Mouse (Mus musculus): Measurements from ENCODE around the gene Rap1a. TPM values are rescaled to one million over a fixed set of nuclear protein-coding genes. Genes with fewer than 3 reads are reported as not detected.
"Not testable (repeated sequence)": the region's sequence is repeated elsewhere in the genome, so short reads cannot be mapped to it uniquely, and the experiment has no call there.

Gene Rap1a
- polyA plus RNA-seq, 1 experiment from 2014 or later: 74.1 TPM

- not testable (repeated sequence) for H3K36me3 ChIP-seq (ENCODE audit: control insufficient read depth, insufficient read depth, low read length); H3K27me3 ChIP-seq (ENCODE audit: control insufficient read depth, insufficient read depth, low read depth, low read length); ATAC-seq; H3K9ac ChIP-seq (ENCODE audit: low read depth, low read length); H3K9me3 ChIP-seq (replicated peaks; ENCODE audit: control insufficient read depth, low read length, poor library complexity, severe bottlenecking); H3K4me3 ChIP-seq (ENCODE audit: low read depth, low read length); H3K4me2 ChIP-seq (ENCODE audit: low read length); H3K27ac ChIP-seq (ENCODE audit: low read length)
- peaks cover 20% of the 10 kb centered on the region for H3K4me1 ChIP-seq (ENCODE audit: control insufficient read depth, insufficient read depth, low read length)
- 35% methylated on average over 1 of the region's 1 CpGs for WGBS
Observed at GRCm38 (mm10) chr3:105700786-105701185, 100.3 kb downstream of the Rap1a start.

- Histone ChIP-seq H3K4me3 (ENCODE audit: low read depth, low read length) (no peak overlapping the region), H3K9ac (ENCODE audit: low read depth, low read length) (no peak overlapping the region), H3K4me1 (ENCODE audit: control insufficient read depth, insufficient read depth, low read length) (peaks cover 21% of the 10 kb centered on the region), H3K4me2 (ENCODE audit: low read length) (no peak overlapping the region), H3K27ac (ENCODE audit: low read length) (no peak overlapping the region), H3K9me3 (replicated peaks; ENCODE audit: control insufficient read depth, low read length, poor library complexity, severe bottlenecking) (no peaks in the 10 kb centered on the region), H3K36me3 (ENCODE audit: control insufficient read depth, insufficient read depth, low read length) (no peaks in the 10 kb centered on the region), H3K27me3 (ENCODE audit: control insufficient read depth, insufficient read depth, low read depth, low read length) (peaks cover 9% of the 10 kb centered on the region; the same call in 1 of the 2 replicates)
- WGBS: 61% methylated on average over 3 of the region's 3 CpGs
- no peak for ATAC-seq
Observed at GRCm38 (mm10) chr3:105699241-105699933, 101.7 kb downstream of the Rap1a start.

- Histone ChIP-seq H3K9ac (ENCODE audit: low read depth, low read length) (no peak overlapping the region), H3K27ac (ENCODE audit: low read length) (no peak overlapping the region), H3K4me2 (ENCODE audit: low read length) (no peak overlapping the region), H3K27me3 (ENCODE audit: control insufficient read depth, insufficient read depth, low read depth, low read length) (peaks cover 9% of the 10 kb centered on the region; the same call in 1 of the 2 replicates), H3K4me3 (ENCODE audit: low read depth, low read length) (no peak overlapping the region), H3K36me3 (ENCODE audit: control insufficient read depth, insufficient read depth, low read length) (no peaks in the 10 kb centered on the region), H3K9me3 (replicated peaks; ENCODE audit: control insufficient read depth, low read length, poor library complexity, severe bottlenecking) (no peaks in the 10 kb centered on the region), H3K4me1 (ENCODE audit: control insufficient read depth, insufficient read depth, low read length) (peaks cover 16% of the 10 kb centered on the region)
- no peak for ATAC-seq
- WGBS: 85% methylated on average over 1 of the region's 1 CpGs
Observed at GRCm38 (mm10) chr3:105698311-105698710, 102.8 kb downstream of the Rap1a start.

- no peaks in the 10 kb centered on the region for H3K9me3 ChIP-seq (replicated peaks; ENCODE audit: control insufficient read depth, low read length, poor library complexity, severe bottlenecking)
- no peak overlapping the region for H3K4me2 ChIP-seq (ENCODE audit: low read length)
- peaks cover 16% of the 10 kb centered on the region for H3K4me1 ChIP-seq (ENCODE audit: control insufficient read depth, insufficient read depth, low read length)
- H3K4me3 ChIP-seq (ENCODE audit: low read depth, low read length): no peak overlapping the region
- H3K27ac ChIP-seq (ENCODE audit: low read length): no peak overlapping the region
- peak; percentile 15; the same call in 1 of the 2 replicates for ATAC-seq
- no peaks in the 10 kb centered on the region for H3K36me3 ChIP-seq (ENCODE audit: control insufficient read depth, insufficient read depth, low read length)
- H3K9ac ChIP-seq (ENCODE audit: low read depth, low read length): no peak overlapping the region
- H3K27me3 ChIP-seq (ENCODE audit: control insufficient read depth, insufficient read depth, low read depth, low read length): peaks cover under 1% of the 10 kb centered on the region; the same call in 1 of the 2 replicates
- 69% methylated on average over 5 of the region's 5 CpGs for WGBS
Observed at GRCm38 (mm10) chr3:105697148-105697441, 104.0 kb downstream of the Rap1a start.

GRCm38 (mm10) chr3:105696387-105697147, 104.6 kb downstream of the Rap1a start:
- Histone ChIP-seq H3K27me3 (ENCODE audit: control insufficient read depth, insufficient read depth, low read depth, low read length) (no peaks in the 10 kb centered on the region), H3K36me3 (ENCODE audit: control insufficient read depth, insufficient read depth, low read length) (no peaks in the 10 kb centered on the region), H3K9ac (ENCODE audit: low read depth, low read length) (peak overlapping the region; percentile 52; the same call in 1 of the 2 replicates), H3K4me1 (ENCODE audit: control insufficient read depth, insufficient read depth, low read length) (peaks cover 16% of the 10 kb centered on the region), H3K4me2 (ENCODE audit: low read length) (peak overlapping the region; percentile 41), H3K27ac (ENCODE audit: low read length) (peak overlapping the region; percentile 69; the same call in 1 of the 2 replicates), H3K9me3 (replicated peaks; ENCODE audit: control insufficient read depth, low read length, poor library complexity, severe bottlenecking) (no peaks in the 10 kb centered on the region), H3K4me3 (ENCODE audit: low read depth, low read length) (no peak overlapping the region)
- WGBS: 43% methylated on average over 17 of the region's 17 CpGs
- ATAC-seq: peak; percentile 43; the same call in 1 of the 2 replicates

GRCm38 (mm10) chr3:105695476-105696386, 105.4 kb downstream of the Rap1a start:
- Histone ChIP-seq H3K9me3 (replicated peaks; ENCODE audit: control insufficient read depth, low read length, poor library complexity, severe bottlenecking) (no peaks in the 10 kb centered on the region), H3K4me2 (ENCODE audit: low read length) (peak overlapping the region; percentile 41), H3K36me3 (ENCODE audit: control insufficient read depth, insufficient read depth, low read length) (no peaks in the 10 kb centered on the region), H3K4me3 (ENCODE audit: low read depth, low read length) (no peak overlapping the region), H3K27me3 (ENCODE audit: control insufficient read depth, insufficient read depth, low read depth, low read length) (no peaks in the 10 kb centered on the region), H3K4me1 (ENCODE audit: control insufficient read depth, insufficient read depth, low read length) (peaks cover 16% of the 10 kb centered on the region), H3K27ac (ENCODE audit: low read length) (peak overlapping the region; percentile 69), H3K9ac (ENCODE audit: low read depth, low read length) (peak overlapping the region; percentile 52; the same call in 1 of the 2 replicates)
- ATAC-seq: peak; percentile 84
- 20% methylated on average over 20 of the region's 20 CpGs for whole genome bisulfite sequencing

GRCm38 (mm10) chr3:105693327-105694080, 107.6 kb downstream of the Rap1a start:
- 77% methylated on average over 14 of the region's 14 CpGs for WGBS
- ATAC-seq: no peak
- H3K9ac ChIP-seq (ENCODE audit: low read depth, low read length): no peak overlapping the region
- H3K4me2 ChIP-seq (ENCODE audit: low read length): no peak overlapping the region
- no peak overlapping the region for H3K4me3 ChIP-seq (ENCODE audit: low read depth, low read length)
- no peaks in the 10 kb centered on the region for H3K27me3 ChIP-seq (ENCODE audit: control insufficient read depth, insufficient read depth, low read depth, low read length)
- H3K9me3 ChIP-seq (replicated peaks; ENCODE audit: control insufficient read depth, low read length, poor library complexity, severe bottlenecking): no peaks in the 10 kb centered on the region
- no peaks in the 10 kb centered on the region for H3K36me3 ChIP-seq (ENCODE audit: control insufficient read depth, insufficient read depth, low read length)
- no peak overlapping the region for H3K27ac ChIP-seq (ENCODE audit: low read length)
- H3K4me1 ChIP-seq (ENCODE audit: control insufficient read depth, insufficient read depth, low read length): peaks cover 16% of the 10 kb centered on the region

- Histone ChIP-seq H3K9ac (ENCODE audit: low read depth, low read length) (no peak overlapping the region), H3K4me2 (ENCODE audit: low read length) (no peak overlapping the region)
- WGBS: 91% methylated on average over 2 of the region's 2 CpGs
Observed at GRCm38 (mm10) chr3:105688536-105688935, 112.6 kb downstream of the Rap1a start.

More at GRCm38 (mm10) chr3:105688536-105688935, 112.6 kb downstream of the Rap1a start:
- Histone ChIP-seq H3K4me1 (ENCODE audit: control insufficient read depth, insufficient read depth, low read length) (peaks cover 13% of the 10 kb centered on the region), H3K27me3 (ENCODE audit: control insufficient read depth, insufficient read depth, low read depth, low read length) (no peaks in the 10 kb centered on the region), H3K36me3 (ENCODE audit: control insufficient read depth, insufficient read depth, low read length) (peaks cover 2% of the 10 kb centered on the region; the same call in 1 of the 2 replicates), H3K27ac (ENCODE audit: low read length) (no peak overlapping the region), H3K4me3 (ENCODE audit: low read depth, low read length) (no peak overlapping the region), H3K9me3 (replicated peaks; ENCODE audit: control insufficient read depth, low read length, poor library complexity, severe bottlenecking) (no peaks in the 10 kb centered on the region)
- ATAC-seq: no peak
